Mouse (Mus musculus): ENCODE data around the gene Kcnj8.

GRCm38 (mm10) chr6:142521591-142522110 lies 49.8 kb downstream of the Kcnj8 start:
- no peak for TF ChIP-seq CTCF (IDR thresholded peaks at IDR 0.05; ENCODE audit: extremely low read depth, insufficient read depth, low read length)
- no peak for TF ChIP-seq POLR2A (IDR thresholded peaks at IDR 0.05; ENCODE audit: extremely low read depth, insufficient read depth, low read length)

All from cortical plate, adult 2 months (tissue).